In genomic region chr13:40292891-40293290, GRCm38 (mm10) we compare ENCODE assay signal across 11 mouse cellular contexts.
"Had no signal": no experiment of that assay in that cellular context is flagged by ENCODE, and none has a peak within 500 bp of the region (broad histone marks: within the 10 kb centered on the region; RNA-seq: fewer than 3 reads in every experiment).

No protein-coding gene starts in this region.

- DNase-seq: right cerebral cortex, adult 18-20 months; right cerebral cortex, postnatal 14 days; right cerebral cortex, postnatal 25 days; right cerebral cortex, postnatal 4 days; spleen, adult 18-20 months; thymus, adult 18-20 months; thymus, adult 2 months; thymus, postnatal 14 days; thymus, postnatal 25 days; thymus, postnatal 36 days; thymus, postnatal 4 days had no signal
